Mouse (Mus musculus) stomach, embryonic 14.5 days (tissue): ENCODE measurements around the gene Ttc6. TPM values are rescaled to one million over a fixed set of nuclear protein-coding genes. Genes with fewer than 3 reads are reported as not detected.

Experiments
- ATAC-seq: fragments of 200-750 bp; cut with Nextera tagmentation; 2 replicates; pipeline ENCODE4 v1.8.0; 2017; ENCODE audit warnings: low read depth, moderate TSS enrichment; ENCODE audit not compliant: insufficient number of reproducible peaks, insufficient read depth, low FRiP score
- H3K27ac ChIP-seq: fragments of 300-500 bp; sonication (generic); 2 replicates; pipeline ENCODE4 v1.5.1; 2014; ENCODE audit warnings: mild to moderate bottlenecking, low read length, moderate library complexity, mixed read lengths
- H3K27me3 ChIP-seq: fragments of 300-500 bp; sonication (generic); 2 replicates; pipeline ENCODE4 v1.6.1; 2014; ENCODE audit warnings: low read length, control low read depth, mixed read lengths; ENCODE audit not compliant: control insufficient read depth, insufficient read depth
- H3K36me3 ChIP-seq: fragments of 300-500 bp; sonication (generic); 2 replicates; pipeline ENCODE4 v1.6.1; 2014; ENCODE audit warnings: mild to moderate bottlenecking, control low read depth, low read length, moderate library complexity, mixed read lengths; ENCODE audit not compliant: control insufficient read depth, insufficient read depth
- H3K4me1 ChIP-seq: fragments of 300-500 bp; sonication (generic); 2 replicates; pipeline ENCODE4 v1.6.1; 2014; ENCODE audit warnings: low read length, control low read depth, mixed read lengths; ENCODE audit not compliant: control insufficient read depth, insufficient read depth
- H3K4me2 ChIP-seq: fragments of 300-500 bp; sonication (generic); replicated peaks from 2 replicates; pipeline ENCODE4 v1.6.1; 2014; ENCODE audit warnings: low read depth, low read length, control low read depth
- H3K4me3 ChIP-seq: fragments of 300-500 bp; sonication (generic); 2 replicates; pipeline ENCODE4 v1.5.1; 2014; ENCODE audit warnings: low read depth, low read length, control low read depth
- H3K9ac ChIP-seq: fragments of 300-500 bp; sonication (generic); replicated peaks from 2 replicates; pipeline ENCODE4 v1.6.1; 2014; ENCODE audit warnings: low read depth, mild to moderate bottlenecking, control low read depth, low read length, moderate library complexity, mixed read lengths
- H3K9me3 ChIP-seq: fragments of 300-500 bp; sonication (generic); 2 replicates; pipeline ENCODE4 v1.6.1; 2016; ENCODE audit warnings: low read depth, low read length, control low read depth; ENCODE audit not compliant: control insufficient read depth
- WGBS: fragments of 180-500 bp; shearing (Covaris S2); extraction: QIAGEN DNeasy Blood & Tissue Kit; methylation state at CpG from one replicate; pipeline ENCODE4 v1.1.7; 2014; 5-methylcytosine and 5-hydroxymethylcytosine counted together
- polyA plus RNA-seq: library from polyadenylated mRNA; unstranded; fragments of >200 nt; fragmentation: Nextera tagmentation; extraction: Ambion mirVana; gene quantifications from 2 replicates; pipeline ENCODE4 v1.2.1, GENCODE M21; 2014

The Ttc6 gene
- polyA plus RNA-seq = 9.0 and 11.4 TPM in 2 replicates

GRCm38 (mm10) chr12:57563909-57564308 lies at the start of gene Ttc6:
Gene Ttc6, plus strand, starts transcription at chr12:57564113.
- H3K9me3 ChIP-seq = no peaks in the 10 kb centered on the region
- no peak within 1 kb of the TSS for H3K27ac ChIP-seq
- 67% methylated on average over 6 of the region's 6 CpGs for WGBS
- H3K4me3 ChIP-seq = no peak within 1 kb of the TSS
- H3K4me2 ChIP-seq = no peak within 1 kb of the TSS
- H3K36me3 ChIP-seq = no peaks in the 10 kb centered on the region
- ATAC-seq = 0 out of 2 replicates have a peak, but pooled peaks have one; percentile 14
- no peak within 1 kb of the TSS for H3K9ac ChIP-seq
- H3K27me3 ChIP-seq = no peaks in the 10 kb centered on the region
- no peaks in the 10 kb centered on the region for H3K4me1 ChIP-seq

GRCm38 (mm10) chr12:57514552-57514951 lies 49.4 kb upstream of the Ttc6 start:
- no peak for ATAC-seq
- Histone ChIP-seq H3K27me3 (no peaks in the 10 kb centered on the region), H3K9me3 (no peaks in the 10 kb centered on the region), H3K27ac (no peak overlapping the region), H3K36me3 (no peaks in the 10 kb centered on the region), H3K4me2 (no peak overlapping the region), H3K4me1 (0 out of 2 replicates have a peak, but pooled peaks cover 4% of the 10 kb centered on the region), H3K9ac (no peak overlapping the region), H3K4me3 (no peak overlapping the region)
- WGBS = 57% methylated on average over 1 of the region's 1 CpGs

- H3K9ac ChIP-seq = no peak overlapping the region
- H3K4me1 ChIP-seq = no peaks in the 10 kb centered on the region
- H3K4me2 ChIP-seq = no peak overlapping the region
- H3K4me3 ChIP-seq = no peak overlapping the region
- H3K9me3 ChIP-seq = no peaks in the 10 kb centered on the region
- H3K36me3 ChIP-seq = no peaks in the 10 kb centered on the region
- WGBS = 43% methylated on average over 12 of the region's 12 CpGs
- ATAC-seq = peak; percentile 71
- H3K27me3 ChIP-seq = no peaks in the 10 kb centered on the region
- H3K27ac ChIP-seq = peak overlapping the region; percentile 74; the same call in 1 of the 2 replicates
Measured at GRCm38 (mm10) chr12:57515702-57516377, 48.1 kb upstream of the Ttc6 start.

- H3K4me3 ChIP-seq = no peak overlapping the region
- no peaks in the 10 kb centered on the region for H3K9me3 ChIP-seq
- 51% methylated on average over 4 of the region's 4 CpGs for WGBS
- H3K4me2 ChIP-seq = no peak overlapping the region
- no peak overlapping the region for H3K27ac ChIP-seq
- no peak for ATAC-seq
- H3K4me1 ChIP-seq = no peaks in the 10 kb centered on the region
- H3K36me3 ChIP-seq = no peaks in the 10 kb centered on the region
- H3K27me3 ChIP-seq = peaks cover 6% of the 10 kb centered on the region; the same call in 1 of the 2 replicates
- H3K9ac ChIP-seq = no peak overlapping the region
Measured at GRCm38 (mm10) chr12:57528335-57528734, 35.6 kb upstream of the Ttc6 start.

GRCm38 (mm10) chr12:57530474-57530873 lies 33.4 kb upstream of the Ttc6 start:
- WGBS = 28% methylated on average over 9 of the region's 9 CpGs
- H3K4me3 ChIP-seq = no peak overlapping the region

GRCm38 (mm10) chr12:57534517-57534878 lies 29.4 kb upstream of the Ttc6 start:
- Histone ChIP-seq H3K4me1 (no peaks in the 10 kb centered on the region; the same call in 1 of the 2 replicates), H3K36me3 (no peaks in the 10 kb centered on the region), H3K9me3 (no peaks in the 10 kb centered on the region), H3K4me3 (no peak overlapping the region), H3K9ac (no peak overlapping the region), H3K27me3 (peaks cover 25% of the 10 kb centered on the region), H3K4me2 (no peak overlapping the region), H3K27ac (peak overlapping the region; percentile 91; the same call in 1 of the 2 replicates)
- WGBS = 2% methylated on average over 6 of the region's 6 CpGs
- no peak for ATAC-seq

More at GRCm38 (mm10) chr12:57530474-57530873, 33.4 kb upstream of the Ttc6 start:
- ATAC-seq = no peak
- Histone ChIP-seq H3K9ac (no peak overlapping the region), H3K9me3 (no peaks in the 10 kb centered on the region), H3K27me3 (peaks cover 19% of the 10 kb centered on the region), H3K36me3 (no peaks in the 10 kb centered on the region), H3K4me1 (no peaks in the 10 kb centered on the region), H3K27ac (no peak overlapping the region), H3K4me2 (no peak overlapping the region)

GRCm38 (mm10) chr12:57534879-57535611 lies 28.9 kb upstream of the Ttc6 start:
- peak; percentile 92 for ATAC-seq
- Histone ChIP-seq H3K27ac (peak overlapping the region; percentile 91), H3K9ac (0 out of 2 replicates have a peak overlapping the region, but pooled peaks have one; percentile 15), H3K4me2 (peak overlapping the region; percentile 17; the same call in 1 of the 2 replicates), H3K4me3 (no peak overlapping the region), H3K27me3 (peaks cover 25% of the 10 kb centered on the region), H3K4me1 (no peaks in the 10 kb centered on the region; the same call in 1 of the 2 replicates), H3K36me3 (no peaks in the 10 kb centered on the region), H3K9me3 (no peaks in the 10 kb centered on the region)
- 3% methylated on average over 38 of the region's 39 CpGs for WGBS

GRCm38 (mm10) chr12:57536056-57536908 lies 27.6 kb upstream of the Ttc6 start:
- peak overlapping the region; percentile 91 for H3K27ac ChIP-seq
- 2% methylated on average over 25 of the region's 25 CpGs for WGBS
- no peaks in the 10 kb centered on the region for H3K9me3 ChIP-seq
- peaks cover 30% of the 10 kb centered on the region for H3K27me3 ChIP-seq
- no peaks in the 10 kb centered on the region; the same call in 1 of the 2 replicates for H3K4me1 ChIP-seq
- 0 out of 2 replicates have a peak overlapping the region, but pooled peaks have one; percentile 26 for H3K9ac ChIP-seq
- peak overlapping the region; percentile 26; the same call in 1 of the 2 replicates for H3K4me2 ChIP-seq
- H3K36me3 ChIP-seq = no peaks in the 10 kb centered on the region
- no peak; the same call in 1 of the 2 replicates for ATAC-seq
- no peak overlapping the region for H3K4me3 ChIP-seq
